Comparison of ENCODE assay signal across 8 mouse cellular contexts in genomic region chr19:45014335-45014971, GRCm38 (mm10). TPM values are rescaled to one million over a fixed set of nuclear protein-coding genes. Genes with fewer than 3 reads are reported as not detected.
DNase-seq lines count a peak whose midpoint lies in the region; ATAC-seq and TF ChIP-seq lines count a peak whose summit lies in the region.

Lzts2 (plus strand) TSS chr19:45014414.

- DNase-seq in left cerebral cortex, adult 2 months (ENCODE audit: extremely low spot score in 1 of 2, low spot score in 2 of 2) = no peak
- no peak for DNase-seq in left cerebral cortex, adult 9 months (ENCODE audit: low spot score in 2 of 2)
- DNase-seq in heart, adult 2 months = peak; percentile 18 to 34
- DNase-seq in kidney, adult 8-10 months = peak; percentile 44 to 56

- H3K4me2 ChIP-seq in liver, embryonic 15.5 days = peak within 1 kb of the TSS; percentile 94
- H3K4me2 ChIP-seq in stomach, embryonic 14.5 days (replicated peaks; ENCODE audit: low read depth, low read length) = peak within 1 kb of the TSS; percentile 91

- H3K4me3 ChIP-seq in left cerebral cortex, adult 2 months = peak within 1 kb of the TSS; percentile 56
- H3K4me3 ChIP-seq in brown adipose tissue, adult 24 weeks (ENCODE audit: insufficient read depth, low read depth, low read length) = peak within 1 kb of the TSS; percentile 92
- H3K4me3 ChIP-seq in heart, adult 2 months = peak within 1 kb of the TSS; percentile 87
- H3K4me3 ChIP-seq in liver, embryonic 15.5 days (replicated peaks) = peak within 1 kb of the TSS; percentile 63
- peak within 1 kb of the TSS; percentile 87 for H3K4me3 ChIP-seq in stomach, embryonic 14.5 days (ENCODE audit: low read depth, low read length)

- intact Hi-C loops in left cerebral cortex, adult 2 months (cut with DNase I) = no loop called here
- intact Hi-C loops in heart, adult 2 months (cut with DNase I) = no loop called here

- peak; percentile 29; the same call in 1 of the 2 replicates for ATAC-seq in liver, embryonic 15.5 days (ENCODE audit: insufficient read depth)
- ATAC-seq in stomach, embryonic 14.5 days (ENCODE audit: insufficient number of reproducible peaks, insufficient read depth, low FRiP score, low read depth) = peak; percentile 29
- ATAC-seq in megakaryocyte progenitor cell, adult 5-6 weeks (replicated peaks; ENCODE audit: poor library complexity) = no peak

- H3K9ac ChIP-seq in heart, adult 2 months (ENCODE audit: low read depth, low read length) = peak within 1 kb of the TSS; percentile 84
- peak within 1 kb of the TSS; percentile 57 for H3K9ac ChIP-seq in liver, embryonic 15.5 days
- H3K9ac ChIP-seq in stomach, embryonic 14.5 days (replicated peaks; ENCODE audit: low read depth, low read length) = peak within 1 kb of the TSS; percentile 28; the same call in 1 of the 2 replicates

- H3K27ac ChIP-seq in left cerebral cortex, adult 2 months = peak within 1 kb of the TSS; percentile 80
- H3K27ac ChIP-seq in brown adipose tissue, adult 24 weeks (replicated peaks; ENCODE audit: low read depth, low read length) = peak within 1 kb of the TSS; percentile 98
- peak within 1 kb of the TSS; percentile 100 for H3K27ac ChIP-seq in heart, adult 2 months
- peak within 1 kb of the TSS; percentile 70 for H3K27ac ChIP-seq in liver, embryonic 15.5 days (replicated peaks)
- H3K27ac ChIP-seq in stomach, embryonic 14.5 days (ENCODE audit: low read length) = peak within 1 kb of the TSS; percentile 99

- H3K79me2 ChIP-seq in heart, adult 2 months (replicated peaks; ENCODE audit: control insufficient read depth, insufficient read depth, low read length) = no peaks in the 10 kb centered on the region

- no peak for TF ChIP-seq EP300 in heart, adult 2 months (IDR thresholded peaks at IDR 0.05; ENCODE audit: insufficient read depth, low read depth, low read length)

- no peaks in the 10 kb centered on the region for H3K4me1 ChIP-seq in brown adipose tissue, adult 24 weeks (ENCODE audit: control insufficient read depth, insufficient read depth, insufficient read length, low read length)
- H3K4me1 ChIP-seq in heart, adult 2 months (ENCODE audit: control insufficient read depth, insufficient read depth, low read length) = peaks cover 9% of the 10 kb centered on the region
- H3K4me1 ChIP-seq in liver, embryonic 15.5 days (replicated peaks) = peaks cover 57% of the 10 kb centered on the region
- H3K4me1 ChIP-seq in stomach, embryonic 14.5 days (ENCODE audit: control insufficient read depth, insufficient read depth, low read length) = peaks cover 22% of the 10 kb centered on the region

- 20% methylated on average over 10 of the region's 10 CpGs for WGBS in heart, adult 2 months
- 6% methylated on average over 10 of the region's 10 CpGs for WGBS in liver, embryonic 15.5 days (ENCODE audit: insufficient replicate concordance)
- WGBS in stomach, embryonic 14.5 days = 6% methylated on average over 10 of the region's 10 CpGs

- H3K9me3 ChIP-seq in liver, embryonic 15.5 days (replicated peaks) = no peaks in the 10 kb centered on the region
- H3K9me3 ChIP-seq in stomach, embryonic 14.5 days (ENCODE audit: control insufficient read depth, low read depth, low read length) = no peaks in the 10 kb centered on the region

- no peak for TF ChIP-seq CTCF in left cerebral cortex, adult 2 months (IDR thresholded peaks at IDR 0.05)
- no peak for TF ChIP-seq CTCF in heart, adult 2 months (IDR thresholded peaks at IDR 0.05)

- no peaks in the 10 kb centered on the region for H3K27me3 ChIP-seq in heart, adult 2 months (ENCODE audit: control insufficient read depth, insufficient read depth, low read length)
- peaks cover 33% of the 10 kb centered on the region for H3K27me3 ChIP-seq in liver, embryonic 15.5 days
- no peaks in the 10 kb centered on the region for H3K27me3 ChIP-seq in stomach, embryonic 14.5 days (ENCODE audit: control insufficient read depth, insufficient read depth, low read length)

- peaks cover 3% of the 10 kb centered on the region for H3K36me3 ChIP-seq in heart, adult 2 months (ENCODE audit: control insufficient read depth, insufficient read depth, low read length)
- peaks cover 29% of the 10 kb centered on the region for H3K36me3 ChIP-seq in liver, embryonic 15.5 days (replicated peaks)
- peaks cover 22% of the 10 kb centered on the region for H3K36me3 ChIP-seq in stomach, embryonic 14.5 days (ENCODE audit: control insufficient read depth, insufficient read depth, low read length)

- no peak for TF ChIP-seq POLR2A in heart, adult 2 months (IDR thresholded peaks at IDR 0.05; ENCODE audit: insufficient read depth, low read depth, low read length)

RNA-seq across cellular contexts. Expression of gene Lzts2, which starts in this region (rescaled TPM):
- 10 to 100 TPM; 36.5 to 39.1 TPM for total RNA-seq in left cerebral cortex, adult 2 months (2021)
- 32.4 and 34.7 TPM in 2 replicates for polyA plus RNA-seq in brown adipose tissue, adult 24 weeks (2012; ENCODE audit: insufficient read depth, insufficient read length, missing spikeins)
- 10 to 100 TPM; 59.1 to 68.1 TPM for total RNA-seq in heart, adult 2 months (2021)
- polyA plus RNA-seq in heart, adult 2 months (2012; rRNA removed) = 48.8 and 61.6 TPM in 2 replicates
- polyA plus RNA-seq in liver, embryonic 15.5 days (2015; fragmentation: Nextera tagmentation; extraction: Ambion mirVana) = 6.8 and 7.7 TPM in 2 replicates
- polyA plus RNA-seq in stomach, embryonic 14.5 days (2014; fragmentation: Nextera tagmentation; extraction: Ambion mirVana) = 52.5 and 56.0 TPM in 2 replicates
- 4.8 and 5.1 TPM in 2 replicates for total RNA-seq in megakaryocyte progenitor cell, adult 5-6 weeks (2015)
- total RNA-seq in megakaryocyte progenitor cell, adult 5-6 weeks (2017) = 7.7 and 8.6 TPM in 2 replicates

Comparison
In these comparisons a context has a peak if more than half of its experiments do, and no peak if none do; other contexts are left out.
1. DNase-seq: peak in heart, adult 2 months (2 of 2) and kidney, adult 8-10 months (2 of 2); none in left cerebral cortex, adult 2 months (0 of 2) and left cerebral cortex, adult 9 months (0 of 2).
2. H3K9ac ChIP-seq: peak in every context shown above with its lines; median percentile 84 in heart, adult 2 months; 57 in liver, embryonic 15.5 days; 28 in stomach, embryonic 14.5 days.
3. Peak in every context shown above with its lines, with median percentiles within 50 percentile points of each other: H3K27ac ChIP-seq and H3K4me3 ChIP-seq.